Mouse (Mus musculus) frontal cortex, adult (tissue): Measurements from ENCODE around the gene Npm1.

Source experiments
- ATAC-seq: cut with Nextera tagmentation; 2 replicates; pipeline ENCODE4 v1.9.2; 2017; ENCODE audit warnings: mild to moderate bottlenecking, moderate library complexity, mixed read lengths; ENCODE audit not compliant: low TSS enrichment

Gene Npm1

DNA sequence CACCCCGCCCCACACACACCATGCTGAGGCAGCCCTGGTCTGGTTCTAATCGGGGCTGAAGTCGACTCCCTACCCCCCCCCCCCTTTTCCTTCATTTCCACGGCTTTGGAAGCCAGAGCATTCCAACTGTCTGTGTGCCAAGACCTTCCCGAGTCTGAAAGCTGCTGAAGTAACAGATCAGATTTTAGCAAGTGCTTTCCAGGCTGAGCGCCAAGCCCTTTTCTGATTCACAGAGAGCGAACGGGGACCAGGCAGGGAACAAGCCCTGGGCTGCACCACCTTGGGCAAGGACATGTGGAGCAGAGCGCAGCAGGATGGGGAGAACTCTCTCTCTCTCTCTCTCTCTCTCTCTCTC is 16.9 kb downstream of the Npm1 start:
- ATAC-seq: peak; percentile 78

DNA sequence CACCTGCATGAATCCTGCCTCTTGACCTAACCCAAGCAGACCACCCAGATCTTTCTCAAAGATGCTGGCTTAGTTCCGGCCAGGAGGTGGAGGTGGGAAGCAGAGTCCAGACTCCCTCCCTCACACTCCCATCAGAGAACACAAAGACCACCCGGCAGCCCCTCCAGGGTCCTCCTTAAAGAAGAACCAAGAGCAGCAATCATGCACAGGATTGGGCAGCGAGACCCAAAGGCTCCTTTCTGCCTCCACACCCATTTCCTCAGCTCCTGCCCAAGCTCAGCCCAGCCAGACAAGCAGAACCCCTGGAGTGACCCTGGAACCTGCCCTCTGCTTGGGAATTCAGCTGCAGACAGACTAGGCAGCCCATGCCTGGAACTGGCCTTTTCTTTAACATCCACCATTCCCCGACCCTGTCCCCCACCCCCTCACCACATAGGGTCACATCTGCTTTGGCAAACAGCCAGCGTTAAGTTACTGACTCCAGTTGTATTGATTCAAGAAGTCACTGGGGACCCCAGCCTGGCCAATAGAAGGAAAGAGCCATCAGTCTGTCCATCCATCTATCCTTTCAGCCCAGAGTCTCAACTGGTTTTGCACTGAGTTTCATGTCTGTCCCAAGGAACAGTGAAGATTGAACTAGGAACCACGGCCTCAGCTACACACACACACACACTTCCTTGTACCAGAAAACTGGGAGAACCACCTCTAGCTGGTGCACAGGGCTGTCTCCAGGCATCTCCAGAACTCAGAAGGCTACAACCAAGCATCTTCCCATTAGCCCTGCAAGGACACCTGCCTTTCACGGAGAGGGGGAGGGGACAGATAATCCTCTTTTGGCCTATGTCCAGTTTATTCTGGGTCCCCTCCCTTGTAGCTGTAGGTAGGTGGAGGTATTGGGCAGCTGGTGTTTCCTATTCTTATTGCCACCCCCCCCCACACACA is 17.5 kb downstream of the Npm1 start:
- ATAC-seq: no peak

DNA sequence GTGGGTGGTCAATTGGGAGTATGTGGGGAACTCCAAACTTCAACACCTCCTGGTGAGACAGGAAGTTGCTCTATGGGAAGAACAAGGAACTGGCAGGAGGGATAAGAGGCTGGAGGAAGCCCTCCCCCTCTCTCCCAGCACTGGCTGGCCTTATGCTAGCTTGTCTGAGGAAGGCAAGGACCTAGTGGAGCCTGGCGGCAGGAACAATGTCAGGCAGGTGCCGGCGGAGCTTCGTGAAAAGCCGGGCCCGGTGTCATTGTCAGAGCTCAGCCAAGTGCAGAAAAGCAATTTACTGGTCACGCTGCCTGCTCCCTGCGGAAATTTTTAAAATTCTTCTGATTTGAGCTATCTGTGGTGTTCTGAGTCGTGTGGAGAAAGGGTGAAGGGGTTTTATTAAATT is 19.1 kb downstream of the Npm1 start:
- no peak for ATAC-seq

DNA sequence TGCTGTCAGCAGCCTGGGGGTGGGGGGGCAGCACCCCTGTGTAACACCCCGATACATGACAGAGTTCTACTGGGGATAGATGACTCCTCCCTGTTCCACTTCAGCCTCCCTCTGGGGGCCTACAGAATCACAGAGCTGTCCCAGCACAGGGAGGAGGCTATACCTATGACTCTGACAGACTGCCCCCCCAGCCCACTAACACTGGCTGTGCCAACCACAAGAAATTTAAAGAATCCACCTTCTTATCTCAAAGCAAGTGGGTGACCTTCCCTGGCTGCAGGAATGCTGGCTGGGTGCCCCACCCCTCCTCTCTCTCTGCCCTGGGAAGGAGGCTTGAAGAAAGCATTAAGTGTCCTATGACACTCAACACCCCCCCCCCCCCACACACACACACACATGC is 20.2 kb downstream of the Npm1 start:
- ATAC-seq: no peak

DNA sequence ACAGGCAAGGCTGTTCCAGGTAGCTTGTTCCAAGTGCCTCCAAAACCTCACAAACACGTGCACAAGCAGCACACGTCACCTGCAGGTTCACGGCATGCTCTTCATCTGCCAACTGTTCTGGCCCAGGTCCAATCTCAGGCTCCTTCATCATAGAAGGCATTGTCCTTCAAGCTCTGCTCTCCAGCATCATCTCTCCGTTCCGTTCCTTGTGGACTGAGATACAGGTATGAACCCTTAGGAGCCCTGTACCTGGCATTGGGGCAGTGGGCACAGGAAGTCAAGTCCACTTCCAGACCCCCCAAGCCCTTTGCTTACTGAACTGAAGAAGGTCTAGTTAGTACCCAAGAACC is 22.9 kb downstream of the Npm1 start:
- ATAC-seq: no peak

DNA sequence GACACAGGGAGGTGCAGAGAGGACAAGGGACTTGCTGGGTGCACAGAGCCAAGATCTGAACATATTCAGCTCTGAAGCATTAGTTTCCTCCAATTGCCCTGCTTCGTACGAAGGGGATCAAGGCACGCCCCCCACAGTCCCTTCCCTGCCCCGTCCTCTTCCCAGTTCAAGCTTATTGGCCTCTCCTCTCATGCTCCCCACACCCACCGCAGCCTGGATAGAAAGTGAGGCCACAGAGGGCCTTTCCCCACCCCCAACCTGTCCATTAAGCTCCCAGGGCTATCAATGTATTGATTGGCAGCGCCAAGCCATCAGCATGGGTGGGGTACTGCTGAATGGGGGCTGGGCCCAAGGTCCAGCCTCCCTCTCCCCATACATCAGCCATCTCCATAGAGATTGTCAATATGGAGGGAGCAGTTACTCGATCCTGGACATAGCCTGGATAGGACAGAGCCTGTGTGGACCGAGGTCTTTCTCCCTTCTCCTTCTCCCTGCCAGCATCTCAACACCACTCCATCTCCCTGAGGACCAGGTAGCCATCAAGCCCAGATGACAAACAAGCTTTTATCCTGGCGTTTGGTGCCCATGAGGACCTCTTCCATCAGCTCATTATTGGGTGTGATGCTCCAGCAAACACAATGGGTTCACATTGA is 23.4 kb downstream of the Npm1 start:
- no peak for ATAC-seq

DNA sequence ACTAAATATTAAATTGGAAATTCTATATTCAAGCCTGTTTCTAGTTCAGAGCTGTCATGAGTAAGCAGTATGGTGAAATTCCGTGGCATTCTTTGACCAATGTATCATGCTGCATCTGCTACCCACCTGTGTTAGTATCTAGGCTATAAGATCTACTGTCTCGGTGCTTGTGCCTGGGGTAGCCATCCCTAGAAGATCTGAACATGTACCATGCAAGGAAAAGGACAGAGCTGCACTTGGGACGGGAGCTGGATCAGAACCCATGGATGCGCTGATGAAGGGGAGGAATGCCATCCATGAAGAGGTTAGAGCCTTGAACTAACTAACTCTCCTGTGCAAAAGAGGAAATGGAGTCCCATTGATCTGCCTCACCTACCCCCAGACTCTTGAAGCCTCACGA is 24.3 kb downstream of the Npm1 start:
- ATAC-seq: no peak

DNA sequence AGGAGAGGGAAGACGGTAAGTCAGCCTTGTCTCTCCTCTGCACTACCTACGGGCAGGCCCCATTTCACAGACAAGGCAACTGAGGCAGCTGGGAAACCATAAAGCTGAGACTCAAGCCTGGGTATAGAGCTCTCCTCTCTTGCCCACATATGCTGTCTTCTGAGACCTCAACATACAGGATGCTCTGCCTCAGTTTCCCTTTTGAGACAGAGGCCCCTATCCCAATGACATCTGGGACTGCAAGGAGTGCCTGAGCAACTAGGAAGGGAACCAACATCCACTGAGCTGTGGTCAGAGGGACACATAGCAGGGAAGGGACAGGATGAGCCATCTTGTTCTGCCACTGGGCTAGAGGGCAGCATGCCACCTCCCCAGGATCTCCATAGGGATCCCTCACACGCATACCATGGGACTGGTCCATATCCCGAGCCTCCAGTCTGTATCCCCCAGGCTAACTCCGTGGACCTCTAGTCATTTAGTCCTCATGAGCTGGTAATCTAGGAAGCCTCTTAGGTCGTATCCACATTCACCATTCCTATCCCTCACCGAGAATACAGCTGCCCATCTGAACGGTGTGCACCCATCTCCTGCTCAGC is 28.5 kb downstream of the Npm1 start:
- ATAC-seq: no peak

DNA sequence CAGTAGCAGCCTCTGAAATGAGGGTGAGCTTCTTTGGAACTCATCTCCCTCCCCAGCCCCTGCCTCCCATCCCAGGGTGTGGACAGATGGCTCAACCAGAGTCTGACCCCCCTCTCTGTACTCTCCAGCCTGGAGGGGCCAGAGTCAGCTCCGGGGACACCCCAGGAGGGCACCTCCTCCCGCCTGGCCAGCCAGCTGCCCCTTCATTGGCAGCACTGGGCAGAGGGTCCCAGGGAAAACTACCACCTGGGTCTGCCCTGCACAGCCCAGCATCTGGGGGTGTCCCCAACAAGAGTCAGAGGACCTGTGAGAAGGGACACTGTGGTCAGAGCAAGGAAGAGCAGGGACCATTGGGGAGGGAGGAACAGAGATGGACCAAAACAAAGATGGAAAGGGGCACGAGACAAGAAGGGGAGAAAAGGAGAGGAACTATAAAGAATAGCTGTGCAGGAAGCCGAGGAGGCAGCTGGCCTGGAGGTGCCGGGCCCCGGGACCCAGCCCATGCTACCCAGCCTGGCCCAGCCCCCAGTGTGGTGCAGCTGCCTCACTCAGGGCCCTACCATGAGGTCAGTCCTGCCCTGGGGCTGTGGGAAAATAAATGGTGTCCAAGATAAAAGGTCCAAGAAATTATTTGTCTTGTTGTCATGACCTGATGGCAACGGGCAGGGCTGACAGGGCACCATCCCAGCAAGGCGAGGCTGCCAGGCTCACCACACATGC is 30.2 kb downstream of the Npm1 start:
- no peak for ATAC-seq

DNA sequence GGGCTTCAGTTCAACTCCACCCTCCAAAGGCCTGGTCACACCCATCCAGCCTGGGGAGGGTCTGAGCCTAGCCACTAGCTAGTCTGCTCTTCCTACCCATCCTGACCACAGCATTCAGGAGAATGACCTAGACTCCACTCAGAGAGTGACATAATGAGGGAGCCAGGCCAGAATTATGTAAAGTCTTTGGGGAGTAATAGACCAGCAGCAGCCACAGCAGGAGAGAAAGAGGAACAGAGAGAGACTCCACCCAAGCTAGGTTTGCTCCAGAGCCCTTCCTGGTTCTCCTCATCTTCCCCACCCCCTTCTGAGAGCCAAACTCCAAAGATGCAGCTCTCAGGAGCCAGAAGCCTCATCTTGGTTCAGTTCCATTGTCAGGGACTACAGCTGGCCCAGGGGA is 35.9 kb downstream of the Npm1 start:
- ATAC-seq: no peak

DNA sequence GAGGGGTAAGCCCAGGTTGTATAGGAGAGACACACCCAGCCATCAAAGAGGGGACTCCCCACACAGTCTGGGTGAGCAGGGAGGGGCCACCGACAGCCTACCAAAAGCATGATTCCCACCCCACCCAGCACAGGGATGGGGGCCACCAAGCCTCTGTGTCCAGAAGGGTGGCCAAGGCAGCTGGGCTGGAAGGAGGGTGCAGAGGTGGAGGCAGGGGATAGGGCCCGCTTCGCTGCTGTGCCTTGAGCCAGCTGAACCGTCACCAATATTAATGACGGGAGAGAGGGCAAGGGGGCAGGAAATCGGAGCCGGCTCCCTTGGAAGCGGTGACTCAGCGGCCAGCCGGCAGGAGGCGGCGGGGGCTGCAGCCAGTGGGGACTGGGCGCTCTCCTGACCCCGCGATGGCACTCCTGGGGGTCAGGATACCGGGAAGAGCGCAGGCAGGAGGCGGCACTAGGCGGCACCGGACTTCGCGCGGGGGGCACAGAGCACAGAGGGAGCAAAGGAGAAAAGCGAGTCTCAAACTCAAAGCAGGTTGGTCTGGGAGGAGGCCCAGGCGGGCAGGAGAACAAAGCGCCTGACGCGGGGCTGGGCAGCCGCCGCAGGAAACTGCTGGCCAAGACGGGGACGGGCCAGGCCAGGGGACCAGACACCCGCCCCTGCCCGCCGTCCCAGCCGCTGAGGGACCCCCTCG is 40.3 kb downstream of the Npm1 start:
- ATAC-seq: no peak

DNA sequence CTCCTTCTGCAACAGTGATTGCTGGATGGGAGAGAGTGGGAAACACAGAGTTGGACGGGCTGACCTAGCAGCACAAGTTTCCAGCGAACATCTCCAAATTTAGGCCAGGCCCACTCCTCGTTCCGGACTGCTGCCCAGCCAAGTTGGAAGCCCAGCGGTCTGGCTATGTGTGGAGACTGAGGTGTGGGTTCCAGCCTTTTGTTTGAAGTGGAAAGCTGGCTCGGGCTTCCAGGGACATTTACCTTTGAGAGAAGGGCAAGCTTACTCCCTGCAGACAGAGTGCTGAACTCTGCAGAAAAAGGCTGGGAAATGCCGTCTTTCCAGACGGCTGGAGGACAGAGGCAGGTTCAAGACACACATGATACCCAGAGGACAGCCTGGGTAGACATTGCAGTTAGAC is 43.5 kb downstream of the Npm1 start:
- no peak for ATAC-seq

DNA sequence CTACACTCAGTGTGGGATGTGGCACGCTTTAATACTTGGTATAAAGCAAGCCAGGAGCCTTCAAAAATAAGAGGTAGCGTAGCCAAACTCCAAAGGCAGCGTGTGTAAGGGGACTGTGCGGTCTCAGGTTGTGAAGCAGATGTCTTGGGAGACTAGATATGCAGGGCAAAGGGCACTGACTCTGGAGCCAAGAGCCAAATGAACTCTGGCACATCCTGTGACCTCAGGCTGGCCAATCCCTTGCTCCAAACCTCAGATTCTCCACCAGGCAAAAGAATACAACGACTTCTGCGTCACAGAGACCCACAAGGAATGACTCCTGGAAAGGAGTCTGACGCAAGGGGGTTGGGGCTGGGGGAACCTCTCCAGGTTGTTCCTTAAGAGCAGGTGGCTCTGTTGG is 43.9 kb downstream of the Npm1 start:
- ATAC-seq: no peak

DNA sequence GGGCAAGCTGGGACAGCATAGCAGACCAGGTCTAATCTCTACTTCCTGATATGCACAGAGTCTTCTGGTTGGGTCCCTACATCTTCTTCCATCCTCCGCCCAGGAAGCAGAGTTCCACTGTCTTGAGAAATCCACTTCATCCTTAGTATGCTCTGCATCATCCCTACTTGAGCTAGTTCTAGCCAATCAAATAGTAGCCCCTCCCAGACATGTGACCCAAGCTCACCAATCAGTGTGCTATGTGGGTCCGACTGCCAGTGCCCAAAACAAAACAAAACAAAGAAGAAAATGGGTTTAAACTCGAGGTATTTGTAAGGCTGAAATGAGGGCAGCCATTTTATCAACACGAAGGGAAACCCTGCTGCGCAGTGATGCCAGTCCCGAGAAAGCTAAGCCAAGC is 44.5 kb downstream of the Npm1 start:
- ATAC-seq: no peak

DNA sequence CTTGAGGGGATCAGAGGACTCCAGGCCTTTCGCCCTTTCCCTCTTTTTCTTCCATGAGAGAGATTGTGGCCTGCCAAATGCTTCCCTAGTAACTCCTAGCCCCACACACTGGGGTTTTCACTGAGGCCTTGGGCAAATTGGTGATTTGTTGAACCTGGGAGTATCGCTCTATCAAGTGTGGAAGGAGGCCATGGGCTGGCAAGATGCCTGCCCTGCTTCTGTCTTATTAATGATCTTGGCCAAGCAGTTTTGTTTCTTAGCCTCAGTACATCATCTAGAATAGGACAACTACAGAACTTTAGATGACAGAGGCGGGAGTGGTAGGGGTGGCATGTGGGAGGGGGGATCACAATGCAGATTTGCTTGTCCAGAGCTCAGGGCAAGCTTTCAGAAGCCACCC is 47.2 kb downstream of the Npm1 start:
- ATAC-seq: no peak

DNA sequence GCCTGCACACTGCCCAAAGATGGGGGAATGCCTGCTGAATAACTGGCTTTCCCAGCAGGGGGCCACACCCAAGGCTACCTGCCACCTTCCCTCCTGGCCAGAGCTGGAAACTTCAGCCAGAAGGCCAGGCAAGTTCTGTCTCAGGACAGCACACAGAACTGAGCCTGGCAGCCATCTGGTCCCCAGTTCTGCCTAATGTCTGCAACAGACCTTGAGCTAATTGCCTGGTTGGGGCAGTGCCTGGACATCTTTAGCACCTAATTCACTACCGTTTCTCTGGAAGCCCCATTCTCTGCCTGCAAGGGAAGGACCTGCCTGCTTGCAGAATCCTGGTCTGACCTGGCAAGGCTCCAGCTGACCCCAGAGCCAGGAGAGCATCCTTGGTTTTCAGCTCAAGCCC is 50.6 kb downstream of the Npm1 start:
- no peak for ATAC-seq

DNA sequence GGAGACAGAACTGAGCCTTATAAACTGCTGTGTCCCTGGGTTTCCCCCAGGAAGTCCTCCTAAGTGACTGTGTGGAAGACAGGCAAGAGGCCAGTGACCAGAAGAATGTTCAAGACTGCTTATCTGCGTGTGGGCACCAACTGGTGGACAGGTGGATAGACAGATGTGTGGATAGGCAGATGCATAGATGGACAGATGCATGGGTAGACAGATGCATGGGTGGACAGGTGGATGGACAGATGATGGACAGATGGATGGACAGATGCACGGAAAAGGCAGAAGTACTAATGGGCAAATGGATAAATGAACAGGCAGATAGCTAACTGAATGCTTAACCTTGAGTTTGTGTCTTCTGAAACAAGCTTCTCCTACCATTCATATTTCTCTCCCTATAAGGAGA is 52.9 kb downstream of the Npm1 start:
- ATAC-seq: no peak

DNA sequence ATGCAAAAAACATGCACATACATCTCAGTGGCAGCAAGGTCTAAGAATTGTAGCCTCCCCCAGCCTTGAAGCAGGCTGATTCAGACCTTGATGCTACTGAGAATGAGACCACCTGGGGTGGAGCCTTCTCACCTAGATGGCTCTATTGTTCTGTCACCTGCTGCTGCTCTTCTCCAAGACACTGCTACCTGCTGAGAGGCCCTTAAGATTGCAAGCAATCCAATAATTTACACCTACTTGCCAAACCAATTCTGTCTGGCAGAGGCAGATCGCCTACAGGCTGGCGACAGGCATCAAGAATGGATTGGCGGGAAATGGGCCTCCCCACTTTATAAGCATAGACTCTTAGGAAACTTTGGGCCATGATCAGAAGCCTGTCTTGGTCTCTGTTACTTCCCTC is 55.5 kb downstream of the Npm1 start:
- no peak for ATAC-seq

DNA sequence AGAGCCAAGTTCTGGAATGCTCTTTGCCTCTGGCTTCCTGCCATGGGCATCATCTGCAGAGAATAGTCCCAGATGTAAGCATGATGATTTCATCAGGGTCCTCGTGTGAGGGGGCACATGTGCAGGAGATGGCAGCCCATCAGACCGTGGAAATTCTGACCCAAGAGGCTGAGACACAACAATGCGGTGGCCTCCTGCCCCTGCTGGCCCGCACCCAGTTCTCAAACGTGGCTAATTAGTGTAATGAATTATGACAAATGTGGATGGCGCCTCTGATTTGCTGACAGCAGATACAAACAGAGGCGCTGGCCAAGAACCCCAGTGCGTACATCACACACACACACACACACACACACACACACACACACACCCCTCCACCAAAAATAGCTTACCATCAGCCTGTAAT is 58.1 kb downstream of the Npm1 start:
- ATAC-seq: no peak

DNA sequence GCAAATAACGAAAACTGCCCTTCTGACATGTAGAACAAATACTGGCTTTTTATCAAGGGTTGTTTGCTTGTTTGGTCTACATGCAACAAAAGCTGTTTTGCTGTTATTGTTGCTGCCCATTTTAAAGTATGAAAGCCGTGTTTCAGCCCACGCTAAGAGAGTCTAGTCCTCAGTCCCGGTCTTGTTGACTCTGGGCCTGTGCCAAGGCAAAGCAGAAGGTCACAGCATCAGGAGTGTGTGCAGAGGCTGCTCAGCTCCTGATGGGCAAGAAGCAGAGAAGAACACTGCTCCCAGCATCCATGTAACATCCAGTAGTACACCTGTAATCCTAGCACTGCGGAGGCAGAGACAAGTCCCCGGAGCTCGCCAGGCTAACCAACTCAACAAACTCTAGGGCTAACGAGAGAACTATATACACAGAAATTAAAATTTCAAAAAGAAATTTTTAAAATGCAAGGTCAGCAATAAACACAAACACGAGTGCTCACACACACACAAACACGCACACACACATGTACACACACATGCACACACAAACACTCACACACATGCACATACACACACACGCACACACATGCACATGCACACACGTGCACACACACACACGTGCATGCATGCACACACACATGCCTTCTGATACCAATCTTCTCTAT is 59.6 kb downstream of the Npm1 start:
- ATAC-seq: no peak
